Mouse (Mus musculus): Measurements from ENCODE around the gene Rcan3.

DNA sequence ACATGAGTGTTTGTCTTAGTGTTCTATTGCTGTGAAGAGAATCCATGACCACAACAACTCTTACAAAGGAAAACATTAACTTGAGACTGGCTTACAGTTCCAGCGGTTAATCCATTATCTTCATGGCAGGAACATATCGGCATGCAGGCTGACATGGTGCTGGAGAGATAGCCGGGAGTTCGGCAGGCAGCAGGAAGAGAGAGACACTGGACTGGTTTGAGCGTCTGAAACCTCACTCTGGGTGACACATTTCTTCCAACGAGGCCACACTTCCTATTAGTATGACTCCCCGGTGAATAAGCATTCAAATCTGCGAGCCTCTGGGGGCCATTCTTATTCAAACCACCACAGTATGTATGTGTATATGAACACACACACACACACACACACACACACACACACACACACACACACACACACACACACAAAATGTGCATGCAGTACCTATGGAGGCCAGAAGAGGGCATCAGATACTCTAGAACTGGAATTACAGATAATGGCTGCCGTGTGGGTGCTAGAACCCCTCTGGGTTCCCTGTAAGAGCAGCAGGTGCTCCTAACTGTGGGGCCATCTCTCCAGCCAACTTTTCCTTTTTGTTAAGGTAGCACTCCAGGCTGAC is 6.4 kb upstream of the Rcan3 start:
- TF ChIP-seq CTCF (IDR thresholded peaks at IDR 0.05) = peak; percentile 47
- no peak for TF ChIP-seq POLR2A (IDR thresholded peaks at IDR 0.05; ENCODE audit: insufficient read depth, low read depth, low read length)

Measured in heart, adult 2 months (tissue).